Mouse (Mus musculus) erythroblast, embryonic 14.5 days (primary cell): ENCODE measurements at regions not wholly inside any gene's neighbourhood (a gene's known extent, or its start where the extent isn't known, plus 50 kb on each side); places are given as distances from the start of the nearest gene placed in this dataset.

ENCODE experiments used
- GATA1 ChIP-seq: IDR thresholded peaks from 2 replicates; pipeline ENCODE4 v1.6.1; 2012; ENCODE audit warnings: low read length, inconsistent platforms, mixed read lengths
- TAL1 ChIP-seq: IDR thresholded peaks from 3 replicates; pipeline ENCODE4 v1.6.1; 2012; ENCODE audit warnings: low read length, inconsistent platforms, mixed read lengths

DNA sequence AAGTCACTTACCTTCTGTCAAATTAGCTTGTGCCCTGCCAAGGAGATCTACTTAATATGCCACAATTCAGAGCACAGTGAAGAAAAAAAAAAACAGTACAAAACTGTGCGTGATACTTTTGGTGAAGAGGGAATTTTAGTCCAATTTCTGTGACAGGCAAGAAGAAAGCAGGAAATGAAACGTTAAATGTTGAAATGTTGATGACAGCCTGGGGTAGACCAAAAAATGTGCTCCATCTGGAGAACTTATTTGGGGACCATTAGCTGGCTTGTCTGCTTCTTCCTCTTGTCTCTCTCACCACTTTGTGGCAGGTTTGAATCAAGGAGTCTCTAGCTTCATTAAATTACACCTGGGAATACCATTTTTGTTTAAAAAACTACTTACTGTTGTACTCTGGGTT is 163.3 kb upstream of the Mctp2 start:
- TF ChIP-seq GATA1 (no peak), TAL1 (no peak)
